17 mouse cellular contexts compared by ENCODE assay signal in genomic region chr12:99923703-99924102, GRCm38 (mm10). TPM values are rescaled to one million over a fixed set of nuclear protein-coding genes. Genes with fewer than 3 reads are reported as not detected.
DNase-seq lines count a peak whose midpoint lies in the region; ATAC-seq and TF ChIP-seq lines count a peak whose summit lies in the region.
"Had no signal": no experiment of that assay in that cellular context is flagged by ENCODE, and none has a peak within 500 bp of the region (broad histone marks: within the 10 kb centered on the region; RNA-seq: fewer than 3 reads in every experiment).

No protein-coding gene starts in this region.

- no peak overlapping the region for H3K4me3 ChIP-seq in left cerebral cortex, adult 2 months
- no peak overlapping the region for H3K4me3 ChIP-seq in hindbrain, embryonic 10.5 days
- H3K4me3 ChIP-seq in midbrain, embryonic 11.5 days (ENCODE audit: low read depth, low read length) = no peak overlapping the region
- H3K4me3 ChIP-seq in neural tube, embryonic 14.5 days (ENCODE audit: low read depth, low read length) = no peak overlapping the region
- H3K4me3 ChIP-seq: erythroblast, embryonic 14.5 days; heart, embryonic 13.5 days; liver, embryonic 13.5 days had no signal

- peaks cover 58% of the 10 kb centered on the region for H3K36me3 ChIP-seq in hindbrain, embryonic 10.5 days
- 0 out of 2 replicates have a peak, but pooled peaks cover 5% of the 10 kb centered on the region for H3K36me3 ChIP-seq in midbrain, embryonic 11.5 days (ENCODE audit: control insufficient read depth, insufficient read depth, low read length)
- peaks cover 13% of the 10 kb centered on the region; the same call in 1 of the 2 replicates for H3K36me3 ChIP-seq in neural tube, embryonic 14.5 days (ENCODE audit: control insufficient read depth, insufficient read depth, low read length)

- no peak for DNase-seq in left cerebral cortex, adult 2 months (ENCODE audit: extremely low spot score in 1 of 2, low spot score in 2 of 2)
- DNase-seq in left cerebral cortex, postnatal 10 days (ENCODE audit: extremely low spot score in 1 of 2, low spot score in 2 of 2) = no peak
- no peak for DNase-seq in hindbrain, embryonic 10.5 days (ENCODE audit: low spot score)
- no peak for DNase-seq in midbrain, embryonic 11.5 days (ENCODE audit: low spot score, missing footprints)
- DNase-seq in thymus, postnatal 10 days (ENCODE audit: low spot score in 2 of 2) = no peak
- DNase-seq in frontal cortex, postnatal 25 days (ENCODE audit: low spot score in 2 of 2) = no peak
- no peak for DNase-seq in adrenal gland, adult (ENCODE audit: inconsistent age in 2 of 2, low spot score in 1 of 2)
- DNase-seq: gastrocnemius, postnatal 10 days; kidney, adult 8-10 months; kidney, postnatal 4 days; liver, embryonic 13.5 days had no signal

- H3K9ac ChIP-seq in midbrain, embryonic 11.5 days (ENCODE audit: low read length) = no peak overlapping the region
- no peak overlapping the region for H3K9ac ChIP-seq in neural tube, embryonic 14.5 days (replicated peaks; ENCODE audit: low read depth, low read length)
- H3K9ac ChIP-seq: heart, embryonic 13.5 days; liver, embryonic 13.5 days had no signal

- 0 out of 2 replicates have a peak, but pooled peaks have one; percentile 22 for ATAC-seq in midbrain, embryonic 11.5 days (ENCODE audit: low FRiP score)
- peak; percentile 72; the same call in 1 of the 2 replicates for ATAC-seq in neural tube, embryonic 14.5 days (ENCODE audit: low read depth)
- ATAC-seq: lung, postnatal 0 days; Patski had no signal

- intact Hi-C loops in left cerebral cortex, adult 2 months (cut with DNase I) = no loop called here
- intact Hi-C loops in left cerebral cortex, postnatal 10 days (cut with DNase I) = no loop called here

- no peaks in the 10 kb centered on the region for H3K9me3 ChIP-seq in hindbrain, embryonic 10.5 days
- no peaks in the 10 kb centered on the region for H3K9me3 ChIP-seq in midbrain, embryonic 11.5 days (ENCODE audit: control insufficient read depth, low read length)
- H3K9me3 ChIP-seq in neural tube, embryonic 14.5 days (ENCODE audit: control insufficient read depth, low read length) = no peaks in the 10 kb centered on the region
- H3K9me3 ChIP-seq: heart, embryonic 13.5 days; liver, embryonic 13.5 days had no signal

- H3K27me3 ChIP-seq in hindbrain, embryonic 10.5 days (ENCODE audit: insufficient read depth, poor library complexity, severe bottlenecking) = peaks cover 23% of the 10 kb centered on the region
- H3K27me3 ChIP-seq in midbrain, embryonic 11.5 days (ENCODE audit: control insufficient read depth, insufficient read depth, low read length) = peaks cover 8% of the 10 kb centered on the region; the same call in 1 of the 2 replicates
- H3K27me3 ChIP-seq in neural tube, embryonic 14.5 days (ENCODE audit: control insufficient read depth, insufficient read depth, low read length) = no peaks in the 10 kb centered on the region
- H3K27me3 ChIP-seq: liver, embryonic 13.5 days; Patski had no signal

- peak overlapping the region; percentile 9; the same call in 1 of the 2 replicates for H3K27ac ChIP-seq in left cerebral cortex, adult 2 months
- peak overlapping the region; percentile 72 for H3K27ac ChIP-seq in hindbrain, embryonic 10.5 days
- H3K27ac ChIP-seq in midbrain, embryonic 11.5 days (ENCODE audit: low read depth, low read length) = no peak overlapping the region; the same call in 1 of the 2 replicates
- no peak overlapping the region; the same call in 1 of the 2 replicates for H3K27ac ChIP-seq in neural tube, embryonic 14.5 days (ENCODE audit: low read depth, low read length)
- H3K27ac ChIP-seq: heart, embryonic 13.5 days; liver, embryonic 13.5 days; stomach, postnatal 0 days had no signal

- 37% methylated on average over 5 of the region's 5 CpGs for WGBS in hindbrain, embryonic 10.5 days
- WGBS in midbrain, embryonic 11.5 days = 53% methylated on average over 5 of the region's 5 CpGs
- 45% methylated on average over 5 of the region's 5 CpGs for WGBS in neural tube, embryonic 14.5 days

- no peak overlapping the region for H3K4me2 ChIP-seq in midbrain, embryonic 11.5 days
- no peak overlapping the region for H3K4me2 ChIP-seq in neural tube, embryonic 14.5 days (ENCODE audit: low read depth, low read length)
- H3K4me2 ChIP-seq: heart, embryonic 13.5 days; liver, embryonic 13.5 days had no signal

- no peak for TF ChIP-seq CTCF in left cerebral cortex, adult 2 months (IDR thresholded peaks at IDR 0.05)

- H3K4me1 ChIP-seq in hindbrain, embryonic 10.5 days (replicated peaks) = peaks cover 28% of the 10 kb centered on the region
- peaks cover 19% of the 10 kb centered on the region for H3K4me1 ChIP-seq in midbrain, embryonic 11.5 days (ENCODE audit: control insufficient read depth, insufficient read depth, low read length)
- 0 out of 2 replicates have a peak, but pooled peaks cover 4% of the 10 kb centered on the region for H3K4me1 ChIP-seq in neural tube, embryonic 14.5 days (ENCODE audit: control insufficient read depth, insufficient read depth, low read length)
- H3K4me1 ChIP-seq: liver, embryonic 13.5 days had no signal

RNA-seq across cellular contexts. Expression of gene Tdp1, which starts 39.4 kb away (rescaled TPM):
- 10 to 100 TPM; 24.6 to 26.4 TPM for total RNA-seq in left cerebral cortex, adult 2 months (2021)
- 10 to 100 TPM; 28.2 to 30.9 TPM for total RNA-seq in left cerebral cortex, postnatal 10 days (2021)
- polyA plus RNA-seq in hindbrain, embryonic 10.5 days (2016; fragmentation: Nextera tagmentation; extraction: Ambion mirVana) = 77.9 and 83.9 TPM in 2 replicates
- 78.3 and 81.9 TPM in 2 replicates for polyA plus RNA-seq in midbrain, embryonic 11.5 days (2014; fragmentation: Nextera tagmentation; extraction: Ambion mirVana)
- polyA plus RNA-seq in neural tube, embryonic 14.5 days (2014; fragmentation: Nextera tagmentation; extraction: Ambion mirVana) = 42.8 and 48.0 TPM in 2 replicates

RNA-seq across cellular contexts. Expression of gene Efcab11, which starts 39.5 kb away (rescaled TPM):
- under 1 TPM; 0.26 to 0.34 TPM for total RNA-seq in left cerebral cortex, adult 2 months (2021)
- total RNA-seq in left cerebral cortex, postnatal 10 days (2021) = under 1 TPM; 0.49 to 0.73 TPM
- polyA plus RNA-seq in hindbrain, embryonic 10.5 days (2016; fragmentation: Nextera tagmentation; extraction: Ambion mirVana) = 21.9 and 24.4 TPM in 2 replicates
- 23.8 and 24.6 TPM in 2 replicates for polyA plus RNA-seq in midbrain, embryonic 11.5 days (2014; fragmentation: Nextera tagmentation; extraction: Ambion mirVana)
- 2.2 and 3.6 TPM in 2 replicates for polyA plus RNA-seq in neural tube, embryonic 14.5 days (2014; fragmentation: Nextera tagmentation; extraction: Ambion mirVana)

RNA-seq across cellular contexts. Expression of gene Kcnk13, which starts 40.6 kb away (rescaled TPM):
- 10 to 100 TPM in 1 of 2 experiments, 1 to 10 TPM in 1; 6.8 to 10.4 TPM for total RNA-seq in left cerebral cortex, adult 2 months (2021)
- 1 to 10 TPM; 3.5 to 4.1 TPM for total RNA-seq in left cerebral cortex, postnatal 10 days (2021)
- 0.06 and 0.13 TPM in 2 replicates for polyA plus RNA-seq in hindbrain, embryonic 10.5 days (2016; fragmentation: Nextera tagmentation; extraction: Ambion mirVana)
- polyA plus RNA-seq in midbrain, embryonic 11.5 days (2014; fragmentation: Nextera tagmentation; extraction: Ambion mirVana) = 0.15 and 0.18 TPM in 2 replicates
- 0.40 and 0.55 TPM in 2 replicates for polyA plus RNA-seq in neural tube, embryonic 14.5 days (2014; fragmentation: Nextera tagmentation; extraction: Ambion mirVana)
- polyA plus RNA-seq: erythroblast, embryonic 14.5 days; Patski had no signal

Comparison
In these comparisons a context has a peak if more than half of its experiments do, and no peak if none do; other contexts are left out.
1. H3K27ac ChIP-seq: peak in left cerebral cortex, adult 2 months (single experiment) and hindbrain, embryonic 10.5 days (single experiment); none in midbrain, embryonic 11.5 days (single experiment) and neural tube, embryonic 14.5 days (single experiment).